Mouse (Mus musculus) adipocyte (in vitro differentiated cells): Measurements from ENCODE around the gene Pde4d.

ENCODE experiments used
- DNase-seq: peaks from one replicate; pipeline ENCODE4 v3.0.0-alpha.2; 2016; ENCODE audit warnings: low spot score

Pde4d gene

DNA sequence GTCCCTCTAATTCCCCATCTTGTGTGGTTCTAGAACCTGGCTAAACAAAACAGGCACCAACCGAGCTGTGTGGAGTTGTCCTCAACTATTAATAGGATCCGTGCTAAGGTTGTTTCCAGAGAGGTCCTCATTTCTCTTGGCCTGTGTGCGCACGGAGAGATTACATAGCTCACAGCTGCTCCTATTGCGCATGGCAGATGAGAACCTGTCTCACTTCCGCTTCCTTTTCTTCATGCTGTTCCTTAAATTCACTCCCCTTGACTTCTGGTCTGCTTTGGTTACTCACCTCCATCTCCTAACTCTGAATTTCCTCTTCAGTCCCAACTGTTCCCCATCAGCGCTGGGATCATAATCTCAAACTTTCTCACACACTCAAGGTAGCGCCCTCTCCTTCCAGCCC lies 956.6 kb downstream of the Pde4d start:
- no peak for DNase-seq

DNA sequence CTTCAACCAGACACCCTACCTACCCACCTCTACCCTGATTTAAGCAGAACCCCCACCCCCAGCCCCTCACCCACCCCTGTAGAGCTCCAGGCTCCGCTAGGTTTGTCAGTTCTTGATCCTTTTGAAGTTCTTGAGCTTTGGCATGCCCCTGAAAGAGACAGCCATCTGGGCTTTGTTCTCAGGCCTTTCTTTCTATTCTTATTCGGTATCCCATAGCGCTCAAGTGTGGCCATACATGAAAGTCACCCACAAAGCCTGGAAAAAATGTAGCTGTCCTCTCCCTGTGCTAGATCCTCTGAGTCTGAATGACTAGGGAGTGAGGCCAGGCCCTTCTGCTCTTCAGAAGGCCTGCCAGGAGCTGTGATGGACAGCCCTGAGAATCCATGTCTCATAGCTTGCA lies 957.6 kb downstream of the Pde4d start:
- DNase-seq, result no peak

DNA sequence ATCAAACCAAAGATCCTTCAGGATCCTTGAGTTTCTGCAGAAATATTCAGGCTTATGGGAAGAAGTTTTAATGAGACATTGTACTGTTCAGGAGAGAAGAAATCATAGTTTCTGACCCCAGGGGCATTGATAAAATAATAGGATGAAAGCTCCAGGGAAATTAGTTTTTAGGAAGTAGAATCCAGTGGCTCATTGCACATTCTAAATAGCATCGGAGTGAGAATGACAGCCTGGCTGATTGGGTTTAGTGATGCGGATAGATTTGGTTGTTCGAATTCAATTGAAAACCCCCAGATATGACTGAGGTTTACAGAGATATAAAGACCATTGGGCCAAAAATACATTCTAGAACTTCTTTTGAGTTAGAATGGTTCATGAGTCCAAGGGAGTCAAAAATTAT lies 970.7 kb downstream of the Pde4d start:
- DNase-seq, result no peak

DNA sequence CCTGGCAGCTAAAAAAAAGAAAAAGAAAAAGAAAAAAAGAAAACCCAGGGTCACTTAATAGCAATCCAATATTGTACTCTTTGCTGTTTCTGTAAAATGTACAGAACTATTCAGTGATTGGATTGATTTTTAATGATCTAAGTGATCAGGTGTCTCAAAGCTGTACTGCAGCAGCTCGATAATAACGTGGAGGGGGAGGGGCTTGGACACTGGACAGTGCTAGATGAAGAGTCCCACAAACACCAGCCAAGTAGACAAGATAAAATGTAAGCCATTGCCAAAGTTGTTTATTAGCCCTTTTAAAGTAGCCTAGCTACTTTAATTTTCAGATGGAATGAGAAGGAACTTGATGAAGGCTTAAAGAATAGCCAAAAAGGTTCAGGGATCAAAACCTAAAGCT lies 975.2 kb downstream of the Pde4d start:
- no peak for DNase-seq

DNA sequence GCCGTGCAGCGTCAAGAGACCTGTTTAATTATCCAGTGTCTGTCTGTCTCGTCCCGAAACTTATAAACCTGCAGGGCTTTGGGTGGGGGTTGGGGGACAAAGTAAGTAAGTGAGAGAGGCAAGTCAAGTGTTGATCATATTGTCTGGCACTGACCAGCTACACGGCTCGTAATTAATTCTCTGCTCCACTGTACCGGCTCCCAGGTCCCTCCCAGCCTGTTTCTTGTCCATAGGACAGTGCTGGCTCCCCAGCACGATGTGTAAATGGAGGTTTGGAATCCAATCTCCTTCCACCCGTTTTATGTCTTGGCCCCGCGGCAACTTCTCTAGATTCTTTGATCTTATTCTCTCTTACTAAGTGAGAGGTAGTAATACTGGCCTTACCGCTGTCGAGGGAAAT lies 975.8 kb downstream of the Pde4d start:
- no peak for DNase-seq

DNA sequence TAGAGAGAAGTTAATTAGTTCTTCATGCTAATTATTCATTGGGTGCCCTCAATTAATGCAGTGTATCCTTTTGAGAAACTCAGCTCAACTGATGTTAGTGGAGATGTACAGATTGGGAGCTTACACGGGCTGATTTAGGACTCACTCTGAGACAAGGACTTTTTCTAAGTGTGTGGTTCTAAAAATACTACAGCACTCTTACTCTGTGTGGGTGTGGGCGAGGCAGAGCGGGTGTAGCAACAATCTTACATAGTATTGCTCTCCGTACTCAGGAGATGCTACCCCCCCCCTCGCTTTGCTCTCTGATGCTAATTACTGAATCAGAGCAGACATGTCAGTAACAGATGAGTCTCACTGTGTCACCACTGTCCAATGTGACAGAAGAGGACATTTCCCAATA lies 976.3 kb downstream of the Pde4d start:
- no peak for DNase-seq

DNA sequence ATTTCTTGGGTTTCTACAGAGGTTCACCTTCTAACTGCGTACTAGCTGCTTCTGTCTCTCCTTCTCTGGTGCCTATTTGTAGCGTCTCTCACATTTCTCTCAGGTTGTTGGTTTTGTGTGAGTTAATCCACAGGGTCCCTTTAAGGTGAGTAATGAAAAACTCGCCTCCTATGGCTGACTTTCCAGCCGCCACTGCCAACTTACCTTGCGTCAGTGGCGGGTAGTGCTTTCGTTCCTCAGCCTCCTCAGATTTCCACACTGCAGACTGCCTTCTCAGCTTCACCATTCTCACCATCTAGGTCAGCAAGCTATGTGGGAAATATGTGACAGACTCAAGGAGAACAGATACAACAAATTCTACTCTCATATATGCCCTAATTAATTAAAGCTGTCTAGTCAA lies 977.8 kb downstream of the Pde4d start:
- no peak for DNase-seq

DNA sequence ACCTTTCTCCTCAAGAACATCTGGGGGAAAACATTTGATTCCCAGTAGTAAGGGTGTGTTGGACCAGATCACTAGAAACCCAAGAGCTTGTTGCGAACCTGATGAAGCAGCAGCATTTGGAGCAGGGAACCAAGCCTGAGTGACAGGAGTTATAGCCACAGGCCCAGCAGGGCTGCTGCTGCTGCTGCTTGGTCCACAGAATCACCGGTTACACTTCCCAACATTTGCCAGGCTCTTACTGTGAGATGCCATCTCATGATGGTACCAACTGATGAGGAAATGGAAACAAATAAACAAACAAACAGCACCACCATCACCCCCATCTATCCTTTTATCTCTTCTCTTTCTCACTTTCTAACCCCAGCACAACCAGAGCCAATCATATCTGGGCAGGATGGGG lies 979.8 kb downstream of the Pde4d start:
- DNase-seq, result no peak

DNA sequence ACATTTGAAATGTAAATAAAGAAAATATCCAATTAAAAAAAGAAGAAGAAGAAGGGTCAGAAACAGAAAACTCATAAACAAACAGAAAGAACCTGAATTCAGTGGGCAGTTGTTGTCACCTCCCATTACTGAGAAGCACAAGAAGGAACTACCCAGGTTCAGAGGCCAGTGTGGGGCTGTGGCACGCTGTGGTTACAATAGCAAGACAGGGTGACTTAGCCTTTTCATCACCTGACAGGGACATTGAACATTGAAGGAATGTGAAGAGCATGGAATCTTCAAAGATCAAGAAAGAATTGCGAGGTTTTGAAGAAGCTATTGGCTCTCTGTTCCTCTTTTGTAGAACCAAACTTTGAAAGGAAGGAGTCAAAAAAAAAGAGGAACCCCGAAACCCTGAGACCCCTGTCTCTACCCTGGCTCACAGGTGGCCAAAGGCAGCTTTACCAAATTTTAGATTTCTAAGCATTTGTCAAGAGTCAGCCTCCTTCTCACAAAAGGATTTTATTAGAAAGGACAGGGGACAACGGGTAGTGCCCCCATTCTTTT lies 987.6 kb downstream of the Pde4d start:
- no peak for DNase-seq

DNA sequence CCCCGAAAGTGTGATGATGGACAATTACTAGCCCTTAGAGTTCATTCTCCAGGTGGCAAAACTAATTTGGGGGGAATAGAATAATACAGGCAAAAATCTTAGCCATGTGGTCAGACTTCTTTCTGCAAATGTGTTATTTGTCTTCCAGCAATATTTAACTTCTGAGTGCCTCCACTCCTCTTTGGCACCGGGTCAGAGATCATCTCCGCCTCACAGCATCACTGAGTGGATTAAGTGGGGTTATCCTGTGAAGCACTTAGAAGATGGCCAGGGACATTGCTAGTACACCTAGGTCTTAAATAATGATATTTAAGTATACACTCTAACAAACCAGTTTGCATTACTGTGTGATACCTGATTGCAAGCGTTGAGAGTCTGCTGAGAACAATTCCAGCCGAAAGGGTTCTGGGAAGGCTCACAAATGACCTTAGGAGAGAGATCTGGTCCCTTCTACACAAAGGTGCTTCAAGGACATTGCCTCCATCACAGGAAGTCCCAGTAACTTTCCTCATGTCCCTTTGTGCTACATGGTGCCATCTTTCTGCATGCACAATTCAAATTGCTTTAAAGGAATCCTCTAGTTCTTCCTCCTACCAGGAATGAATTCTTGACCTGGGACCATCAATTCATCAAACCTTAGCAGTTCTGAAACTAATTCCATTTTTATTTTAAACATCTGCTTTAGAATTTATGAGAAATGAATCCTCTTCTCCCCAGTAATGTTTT lies 989.9 kb downstream of the Pde4d start:
- DNase-seq, result no peak

DNA sequence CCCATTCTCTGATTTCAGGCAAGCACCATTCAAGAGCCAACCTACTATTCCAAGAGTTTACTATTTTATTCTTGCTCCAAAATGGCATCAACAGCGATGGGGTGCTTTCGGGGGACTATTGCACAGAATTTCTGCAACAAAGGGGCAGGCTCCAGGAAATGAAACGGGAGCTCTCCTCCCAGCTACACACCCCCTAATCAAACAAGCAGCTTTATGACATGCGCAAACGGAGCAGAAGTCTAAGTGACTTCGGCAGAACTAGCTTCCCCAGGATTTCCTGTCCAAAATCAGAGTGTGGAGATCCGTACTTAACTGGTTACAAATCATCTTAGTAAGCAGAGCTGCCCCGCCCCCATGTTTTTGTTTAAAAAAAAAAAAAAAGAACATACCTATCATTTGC lies 990.6 kb downstream of the Pde4d start:
- peak; percentile 77 for DNase-seq

DNA sequence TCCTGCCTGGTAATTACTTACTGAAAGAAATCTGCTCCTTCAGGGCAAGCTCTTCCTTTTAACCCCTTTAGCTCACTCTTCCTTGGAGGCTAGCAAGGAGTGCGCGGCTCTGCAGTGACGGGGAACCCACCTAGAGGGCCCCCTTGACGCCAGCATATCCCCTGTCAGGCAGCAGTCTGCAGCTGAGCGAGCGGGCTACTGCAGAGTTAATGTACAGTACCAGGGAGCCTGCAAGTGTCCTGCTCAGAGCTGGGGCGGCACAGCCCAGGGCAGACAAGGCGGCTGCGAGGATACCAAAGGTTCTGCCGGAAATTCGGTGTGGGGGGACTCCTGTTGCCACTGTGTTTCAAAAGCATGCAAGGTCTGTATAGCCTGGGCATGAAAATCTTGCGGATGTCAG lies 991.1 kb downstream of the Pde4d start:
- DNase-seq, result peak; percentile 68

DNA sequence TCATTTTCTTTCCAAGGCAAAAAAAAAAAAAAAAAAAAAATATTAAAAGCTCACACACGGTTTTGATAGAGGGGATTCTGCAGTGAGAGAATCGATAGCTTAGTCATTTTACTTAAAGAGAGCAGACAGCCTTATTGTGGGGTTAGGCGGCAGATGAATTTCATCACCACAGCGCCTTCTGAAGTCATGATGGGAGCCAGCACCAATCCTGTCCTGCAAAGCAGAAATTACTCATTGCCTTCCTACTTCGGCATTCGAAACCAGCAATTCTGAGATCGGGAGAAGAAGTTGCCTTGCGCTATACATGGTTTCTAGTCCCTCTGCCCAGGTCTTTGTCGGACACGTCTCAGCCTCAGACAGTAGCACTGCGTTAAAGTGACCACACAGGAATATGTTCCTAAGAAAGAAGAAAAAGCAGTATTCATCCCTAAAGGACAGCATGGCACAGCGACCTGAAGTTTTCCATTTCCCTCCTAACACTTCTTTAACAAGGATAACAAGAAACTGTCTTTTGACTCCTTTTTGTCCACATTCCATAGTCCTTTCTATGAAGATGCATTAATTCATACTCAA lies 991.7 kb downstream of the Pde4d start:
- peak; percentile 34 for DNase-seq

DNA sequence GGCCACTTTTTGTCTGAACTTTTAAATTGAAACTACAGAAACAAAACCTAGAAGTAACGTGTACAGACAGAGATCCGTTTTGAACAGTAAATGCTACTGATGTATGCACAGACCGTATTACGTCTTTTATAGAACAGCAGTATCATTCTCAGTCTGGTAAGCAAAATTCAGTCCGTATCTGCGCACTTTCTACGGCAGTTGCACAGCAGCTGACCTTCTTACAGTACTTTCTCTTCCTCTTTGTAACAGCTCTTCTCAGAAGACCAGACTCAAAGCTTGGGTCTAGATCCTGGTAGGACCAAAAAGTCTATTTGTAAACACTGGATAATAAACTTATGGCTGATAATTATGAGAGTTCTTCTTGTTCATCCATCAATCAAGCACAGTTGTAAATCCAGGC lies 996.4 kb downstream of the Pde4d start:
- DNase-seq, result no peak

DNA sequence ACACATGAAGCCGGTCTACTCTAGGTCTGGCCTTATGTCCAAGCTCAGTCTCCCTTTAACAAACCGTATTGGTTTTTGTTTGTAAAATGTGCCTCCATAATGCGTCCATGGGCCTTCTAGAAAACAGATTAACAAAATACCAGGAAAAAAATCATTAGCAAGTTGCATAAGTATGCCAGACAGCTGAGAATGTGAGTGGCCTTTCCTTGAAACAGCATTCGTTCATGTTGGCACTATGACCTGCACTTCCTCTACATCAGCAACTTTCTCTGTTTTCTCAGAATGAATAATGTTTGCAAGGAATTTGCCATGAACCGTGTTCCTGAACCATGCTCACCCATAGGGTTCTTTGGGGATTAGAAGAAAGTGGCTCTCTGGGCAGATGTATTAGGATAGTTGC lies 998.4 kb downstream of the Pde4d start:
- no peak for DNase-seq

DNA sequence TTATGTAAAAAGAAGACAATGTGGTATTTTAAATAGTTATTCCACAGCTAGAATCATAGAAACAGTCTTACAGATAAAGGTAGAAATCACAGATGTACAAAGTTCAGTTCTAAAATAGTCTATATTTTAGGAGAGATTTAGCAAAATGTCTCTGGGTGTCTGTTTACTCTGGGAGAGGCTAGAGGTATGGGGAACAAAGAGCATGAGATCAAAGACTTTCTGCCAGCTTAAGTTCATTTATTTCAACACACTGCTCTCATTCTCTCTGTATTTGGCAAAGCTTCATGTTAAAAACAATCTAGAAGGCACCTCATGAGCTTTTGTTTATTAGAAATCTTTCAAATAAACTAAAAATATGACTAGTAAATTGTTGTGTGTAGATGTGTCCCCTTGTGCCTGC lies 1024.6 kb downstream of the Pde4d start:
- DNase-seq, result no peak

DNA sequence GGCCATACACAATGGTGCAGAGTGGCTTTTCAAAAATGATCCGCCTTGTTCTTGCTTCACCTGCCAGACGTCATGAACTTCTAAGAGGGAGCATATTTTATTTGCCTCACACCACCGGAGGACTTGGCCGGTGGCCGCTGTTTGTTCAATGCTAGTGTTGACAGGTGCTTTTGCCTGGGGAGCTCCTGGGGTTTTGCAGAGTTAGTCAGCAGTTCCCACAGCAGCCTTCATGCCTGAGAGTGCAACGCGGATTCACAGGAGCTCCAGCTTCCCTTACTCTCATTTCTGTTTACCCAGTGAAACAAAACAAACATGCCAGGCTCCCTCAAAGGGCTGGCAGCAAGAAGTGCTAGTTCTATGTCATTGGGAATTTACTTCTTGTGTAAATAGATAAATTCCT lies 1031.7 kb downstream of the Pde4d start:
- DNase-seq, result no peak

DNA sequence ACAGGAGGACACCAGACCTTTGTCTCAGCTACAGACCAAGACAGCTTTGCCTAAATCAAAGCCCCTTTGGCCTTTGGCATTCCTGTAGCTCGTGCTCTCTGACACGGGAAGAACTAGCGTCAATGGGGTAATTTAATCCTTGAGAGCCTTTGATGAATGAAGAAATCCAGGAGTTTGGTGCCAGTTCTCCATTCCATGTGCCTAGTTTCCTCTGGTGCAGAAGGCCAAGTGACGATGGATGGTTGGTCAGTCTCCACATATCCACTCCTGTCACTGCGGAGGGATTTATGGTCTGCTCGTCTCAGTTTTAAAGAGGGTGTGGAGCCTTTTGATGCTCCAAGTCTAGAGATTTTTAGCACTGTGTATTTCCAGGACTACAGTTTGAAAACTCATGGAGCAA lies 1036.4 kb downstream of the Pde4d start:
- peak; percentile 27 for DNase-seq

DNA sequence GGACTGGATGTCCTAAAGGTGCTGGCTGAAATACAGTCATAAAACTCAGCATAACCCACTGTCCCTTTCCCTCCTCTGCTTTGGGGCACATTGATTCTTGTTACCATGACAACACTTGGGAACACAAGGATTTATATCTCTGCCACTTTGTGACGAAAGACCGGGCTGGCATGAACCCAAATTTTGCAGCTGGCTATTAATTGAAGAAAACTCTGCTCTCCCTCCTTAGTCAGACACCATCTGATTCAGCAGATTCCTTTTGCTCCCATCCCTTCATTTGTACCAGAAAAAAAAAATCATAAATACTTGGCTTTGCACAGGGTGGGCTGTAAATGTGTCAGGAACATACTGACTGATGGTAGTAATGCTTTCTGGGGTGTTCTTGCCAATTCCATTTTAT lies 1037.6 kb downstream of the Pde4d start:
- peak; percentile 42 for DNase-seq

DNA sequence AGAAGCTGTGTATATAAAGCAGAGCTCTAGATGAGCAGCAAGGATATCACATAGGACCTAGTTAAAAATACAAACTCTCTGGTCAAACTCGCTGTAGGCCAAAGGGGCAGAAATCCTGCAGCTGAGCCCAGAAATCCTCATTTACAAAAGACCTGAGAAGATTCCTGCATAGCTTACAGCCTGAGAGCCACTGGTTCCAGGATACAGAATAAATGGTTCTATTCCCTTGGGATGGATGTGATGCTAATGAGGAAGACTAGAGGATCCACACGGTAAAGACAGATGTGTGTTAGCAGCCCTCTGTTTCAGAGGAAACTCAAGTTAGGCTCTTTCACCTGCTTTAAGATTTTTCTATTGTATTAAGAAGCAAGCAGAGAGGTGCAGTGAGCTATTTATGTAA lies 1041.1 kb downstream of the Pde4d start:
- no peak for DNase-seq

DNA sequence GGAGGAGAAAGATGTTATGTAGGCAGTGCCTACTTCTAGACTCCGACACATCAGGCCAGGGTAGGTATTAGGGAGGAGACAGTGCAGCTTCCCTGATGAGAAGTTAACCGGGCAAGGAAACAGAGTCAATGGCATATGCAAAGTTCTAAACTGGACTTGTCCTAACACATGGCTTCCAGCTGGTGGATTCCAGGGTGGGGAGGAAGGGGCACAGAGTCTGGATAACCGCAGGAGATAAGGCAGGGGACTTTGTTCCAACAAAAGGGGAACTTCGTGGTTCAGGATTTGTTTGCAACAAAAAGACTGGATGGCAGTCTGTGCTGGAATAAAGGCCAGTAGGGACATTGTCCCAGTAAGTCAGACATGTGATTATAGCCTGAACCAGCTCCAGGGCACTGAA lies 1042.1 kb downstream of the Pde4d start:
- DNase-seq, result no peak

DNA sequence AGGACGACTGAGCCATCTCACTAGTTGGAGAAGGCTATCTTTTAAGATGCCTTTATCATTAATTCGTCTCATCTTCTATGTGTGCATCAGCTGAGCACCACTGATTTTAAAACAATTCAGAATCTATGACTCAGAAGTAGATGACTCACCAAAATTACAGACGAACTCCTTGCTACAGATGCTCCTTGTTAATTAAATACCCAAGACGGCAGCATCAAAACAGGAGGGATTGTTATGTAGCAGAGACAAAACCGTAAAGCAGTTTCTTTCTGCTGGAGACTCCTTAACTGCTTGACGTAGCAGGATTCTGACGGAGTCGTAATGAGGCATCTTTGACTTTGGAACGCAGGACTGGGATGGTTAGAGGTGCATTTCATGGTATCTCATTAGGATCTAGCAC lies 1050.6 kb downstream of the Pde4d start:
- no peak for DNase-seq

DNA sequence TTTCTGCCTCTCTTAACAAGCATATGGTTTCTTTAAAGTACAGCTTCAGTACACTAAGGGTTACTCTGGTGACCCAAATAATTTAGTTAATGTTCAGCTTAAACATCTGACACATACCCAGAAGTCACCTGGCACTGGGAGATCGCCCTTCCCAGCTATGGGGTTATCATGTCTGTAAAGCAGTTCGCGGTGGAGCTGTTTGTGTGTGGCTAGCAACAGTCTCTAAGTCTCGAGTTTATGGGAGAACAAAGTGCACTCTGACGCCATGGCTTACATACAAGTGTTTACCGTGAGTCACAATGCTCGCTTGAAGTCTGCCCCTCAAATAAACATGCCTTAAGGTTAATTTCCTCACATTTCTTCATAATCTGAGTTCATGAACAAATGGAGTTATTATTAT lies 1053.0 kb downstream of the Pde4d start:
- DNase-seq, result no peak

DNA sequence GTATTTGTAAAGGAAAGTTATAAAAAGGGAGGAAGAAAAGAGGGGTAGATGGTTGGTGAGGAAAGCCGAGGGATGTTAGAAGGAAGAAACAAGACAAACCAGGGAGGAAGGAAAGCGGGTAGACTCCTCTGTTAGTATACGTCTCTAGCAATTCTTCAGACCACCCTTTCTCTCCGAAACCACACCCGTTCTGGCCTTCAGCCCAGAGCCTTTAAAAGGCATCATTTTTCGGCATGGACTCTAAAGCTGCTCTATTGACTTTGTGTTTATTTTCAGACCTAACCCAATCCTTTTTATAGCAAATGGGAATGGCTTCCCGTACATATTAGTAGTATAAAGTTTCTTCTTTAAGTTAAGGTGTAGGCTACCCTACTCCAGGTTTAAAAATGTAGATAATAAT lies 1057.0 kb downstream of the Pde4d start:
- no peak for DNase-seq
